Mouse (Mus musculus) heart, adult 2 months (tissue): ENCODE data around the gene Ezh2.

Experiments
- CTCF ChIP-seq: fragments of 200-600 bp; IDR thresholded peaks from 2 replicates; pipeline ENCODE4 v1.8.1; 2022; ENCODE audit warnings: antibody characterized with exemption, mild to moderate bottlenecking, moderate library complexity
- EP300 ChIP-seq: fragments of 200-500 bp; IDR thresholded peaks from 2 replicates; pipeline ENCODE4 v1.6.1; 2011; ENCODE audit warnings: low read depth, low read length, control low read depth; ENCODE audit not compliant: insufficient read depth
- POLR2A ChIP-seq: fragments of 200-500 bp; IDR thresholded peaks from 2 replicates; pipeline ENCODE4 v1.6.1; 2011; ENCODE audit warnings: mild to moderate bottlenecking, low read depth, low read length, control low read depth; ENCODE audit not compliant: insufficient read depth

DNA sequence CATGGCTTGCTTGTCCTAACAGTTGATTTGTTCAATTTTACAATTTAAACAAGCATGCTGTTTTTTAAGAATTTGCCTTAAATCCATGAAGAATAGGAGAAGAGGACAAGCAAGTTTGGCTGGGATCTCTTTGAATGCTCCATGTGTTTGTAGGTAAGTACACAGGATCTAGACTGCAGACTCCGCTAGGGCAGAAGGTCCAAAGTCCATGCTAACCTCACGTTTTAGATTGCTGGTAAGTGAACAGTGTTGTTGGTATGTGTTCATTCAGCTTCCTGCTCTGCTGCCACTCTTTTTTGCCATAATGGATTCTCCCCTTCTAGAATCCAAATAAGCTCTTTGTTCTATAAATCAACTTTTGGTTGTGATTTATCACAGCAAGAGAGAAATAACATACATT, 68.0 kb downstream of the Ezh2 start:
- TF ChIP-seq POLR2A, result no peak
- no peak for TF ChIP-seq CTCF
- no peak for TF ChIP-seq EP300
